20 mouse cellular contexts compared by ENCODE assay signal in genomic region chr3:56256271-56256670, GRCm38 (mm10).
"Had no signal": no experiment of that assay in that cellular context is flagged by ENCODE, and none has a peak within 500 bp of the region (broad histone marks: within the 10 kb centered on the region; RNA-seq: fewer than 3 reads in every experiment).

No protein-coding gene starts in this region.

- DNase-seq: liver, embryonic 13.5 days; liver, postnatal 0 days; lung, adult 2 months; lung, postnatal 14 days; lung, postnatal 36 days; right cerebral cortex, postnatal 14 days; thymus, adult 2 months; thymus, postnatal 25 days; thymus, postnatal 4 days had no signal

- ATAC-seq: liver, postnatal 0 days; lung, postnatal 0 days had no signal

- H3K4me2 ChIP-seq: liver, embryonic 11.5 days; liver, embryonic 13.5 days; liver, embryonic 15.5 days; lung, embryonic 15.5 days; neural tube, embryonic 13.5 days; neural tube, embryonic 15.5 days; stomach, embryonic 15.5 days had no signal

- H3K9ac ChIP-seq: liver, embryonic 13.5 days; liver, embryonic 15.5 days; liver, postnatal 0 days; lung, embryonic 15.5 days; neural tube, embryonic 13.5 days; neural tube, embryonic 15.5 days; stomach, embryonic 15.5 days had no signal

- H3K36me3 ChIP-seq: liver, embryonic 13.5 days; liver, embryonic 15.5 days; lung, embryonic 15.5 days; neural tube, embryonic 13.5 days; neural tube, embryonic 15.5 days; stomach, embryonic 15.5 days had no signal

- H3K27ac ChIP-seq: liver, embryonic 13.5 days; liver, embryonic 15.5 days; lung, embryonic 15.5 days; macrophage; neural tube, embryonic 13.5 days; neural tube, embryonic 15.5 days; stomach, embryonic 15.5 days; stomach, postnatal 0 days had no signal

- H3K9me3 ChIP-seq: liver, embryonic 13.5 days; liver, embryonic 15.5 days; lung, embryonic 15.5 days; neural tube, embryonic 15.5 days; stomach, embryonic 15.5 days had no signal

- H3K4me3 ChIP-seq: liver, embryonic 13.5 days; liver, embryonic 15.5 days; lung, embryonic 15.5 days; megakaryocyte, embryonic 14.5 days; myocyte; neural tube, embryonic 13.5 days; neural tube, embryonic 15.5 days; stomach, embryonic 15.5 days had no signal

- H3K27me3 ChIP-seq: liver, embryonic 13.5 days; liver, embryonic 15.5 days; lung, embryonic 15.5 days; megakaryocyte, embryonic 14.5 days; neural tube, embryonic 13.5 days; neural tube, embryonic 15.5 days; stomach, embryonic 15.5 days had no signal

- H3K4me1 ChIP-seq: liver, embryonic 13.5 days; liver, embryonic 15.5 days; lung, embryonic 15.5 days; megakaryocyte, embryonic 14.5 days; neural tube, embryonic 13.5 days; neural tube, embryonic 15.5 days; stomach, embryonic 15.5 days had no signal
